Mouse (Mus musculus) kidney, postnatal 14 days (tissue): ENCODE data around the gene Ccdc93.

Source experiments
- DNase-seq: peaks from one replicate; pipeline ENCODE4 v3.0.0; 2022; ENCODE audit warnings: mixed read lengths

The Ccdc93 gene

DNA sequence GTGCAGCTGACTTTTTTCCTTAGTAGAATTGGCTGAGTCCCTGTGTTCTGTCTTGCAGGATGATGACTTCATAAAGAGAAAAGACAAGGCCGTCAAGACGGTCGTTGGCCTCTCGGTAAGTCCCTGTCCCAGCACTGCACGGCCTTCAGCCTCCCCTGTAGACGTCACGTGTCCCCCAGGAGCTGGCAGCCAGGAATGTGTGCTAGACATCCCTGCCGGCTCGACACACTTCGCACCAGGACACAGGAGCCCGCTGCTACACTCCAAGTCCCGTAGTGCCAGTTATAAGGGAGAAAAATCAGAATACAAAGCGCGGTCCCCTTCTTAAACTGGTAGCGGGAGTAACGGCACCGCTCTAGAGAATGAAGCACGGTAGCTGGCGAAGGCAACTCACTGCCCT is 17.3 kb downstream of the Ccdc93 start:
- DNase-seq = no peak

DNA sequence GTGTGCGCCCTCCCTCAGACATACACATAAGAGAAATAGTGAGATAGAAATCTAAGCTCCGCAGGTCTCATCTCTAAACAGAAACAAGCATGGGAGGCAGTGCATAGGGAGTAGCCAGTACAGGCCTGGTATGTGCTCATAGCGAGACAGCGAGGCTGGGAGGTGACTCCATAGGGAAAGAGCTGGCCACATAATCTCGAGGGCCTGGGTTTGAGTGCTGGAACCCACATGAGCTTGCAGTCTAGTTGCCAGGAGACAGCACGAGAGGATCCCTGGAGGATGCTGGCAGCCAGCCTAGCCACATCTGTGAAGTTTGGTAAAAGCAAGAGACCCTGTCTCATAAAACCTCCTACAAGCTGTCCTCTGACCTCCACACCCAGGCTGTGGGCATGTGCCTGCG is 20.2 kb downstream of the Ccdc93 start:
- DNase-seq = no peak

DNA sequence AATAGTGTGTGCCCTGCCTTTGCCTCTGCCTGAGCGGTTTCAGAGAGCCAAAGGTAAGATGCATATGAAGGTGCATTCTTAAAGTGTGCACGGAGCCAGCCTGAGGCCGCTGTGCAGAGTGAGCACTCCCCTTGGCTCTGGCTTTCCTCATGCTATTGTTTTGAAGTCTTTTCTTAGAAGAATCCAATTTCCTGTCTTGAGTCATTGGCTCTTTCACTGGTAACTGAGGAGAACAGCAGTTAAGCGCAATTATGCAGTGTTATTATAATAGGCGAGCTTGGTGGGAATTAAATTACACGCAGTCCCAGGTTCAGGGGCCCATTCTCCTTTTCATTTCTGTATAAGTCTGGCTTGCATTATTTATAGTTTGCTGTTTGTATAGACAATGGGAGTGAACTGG is 21.6 kb downstream of the Ccdc93 start:
- DNase-seq = no peak

DNA sequence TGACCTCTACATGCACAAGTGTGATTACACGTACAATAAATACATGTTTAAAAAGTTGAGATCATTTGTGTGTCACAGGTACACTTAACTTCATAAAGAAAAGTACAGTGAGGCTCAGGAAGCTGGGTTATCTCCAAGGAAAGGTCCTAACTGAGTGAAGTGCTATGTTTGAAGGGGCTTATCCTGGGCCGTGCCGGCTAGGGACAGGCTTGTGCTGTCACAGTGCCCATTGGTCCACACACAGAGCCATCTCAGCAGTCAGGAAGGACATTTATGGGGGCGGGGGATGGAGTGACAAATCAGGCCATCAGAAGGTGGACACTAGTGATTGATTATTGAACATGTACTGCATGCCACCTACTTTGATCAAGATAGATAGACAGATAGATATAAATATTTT is 22.2 kb downstream of the Ccdc93 start:
- DNase-seq = no peak

DNA sequence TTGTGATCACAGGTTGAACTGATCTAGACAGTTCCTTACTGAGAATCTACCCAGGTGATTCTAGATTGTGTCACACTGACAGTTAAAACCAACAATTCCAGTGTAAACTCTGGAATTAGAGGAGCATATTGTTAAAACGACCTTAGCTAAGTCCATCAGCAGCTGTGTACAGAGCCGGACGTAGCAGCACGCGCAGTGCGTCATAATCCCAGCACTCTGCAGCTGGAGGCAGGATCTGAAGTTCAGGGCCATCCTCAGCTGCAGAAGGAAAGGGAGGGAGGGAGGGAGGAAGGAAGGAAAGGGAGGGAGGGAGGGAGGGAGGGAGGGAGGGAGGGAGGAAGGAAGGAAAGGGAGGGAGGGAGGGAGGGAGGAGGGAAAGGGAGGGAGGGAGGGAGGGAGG is 24.1 kb downstream of the Ccdc93 start:
- no peak for DNase-seq

DNA sequence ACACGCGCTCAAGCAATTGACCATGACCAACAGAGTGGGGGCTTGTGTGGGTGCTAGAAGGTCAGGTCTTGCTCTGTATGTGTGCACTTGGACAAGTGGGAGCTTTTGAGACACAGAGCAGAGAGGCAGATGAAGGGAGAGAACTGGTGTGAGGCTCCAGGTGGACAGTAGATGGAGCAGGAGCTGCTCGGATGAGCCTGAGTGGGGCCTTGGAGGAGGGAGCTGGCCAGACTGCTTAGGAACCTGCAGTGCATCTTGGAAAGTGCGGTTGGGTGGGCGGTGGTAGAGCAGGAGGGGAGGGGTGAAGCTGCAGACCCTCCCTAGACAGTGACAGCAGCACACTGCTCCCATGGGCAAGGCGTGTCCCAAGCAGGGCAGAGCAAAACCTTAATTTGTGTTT is 29.2 kb downstream of the Ccdc93 start:
- DNase-seq = peak; percentile 6

DNA sequence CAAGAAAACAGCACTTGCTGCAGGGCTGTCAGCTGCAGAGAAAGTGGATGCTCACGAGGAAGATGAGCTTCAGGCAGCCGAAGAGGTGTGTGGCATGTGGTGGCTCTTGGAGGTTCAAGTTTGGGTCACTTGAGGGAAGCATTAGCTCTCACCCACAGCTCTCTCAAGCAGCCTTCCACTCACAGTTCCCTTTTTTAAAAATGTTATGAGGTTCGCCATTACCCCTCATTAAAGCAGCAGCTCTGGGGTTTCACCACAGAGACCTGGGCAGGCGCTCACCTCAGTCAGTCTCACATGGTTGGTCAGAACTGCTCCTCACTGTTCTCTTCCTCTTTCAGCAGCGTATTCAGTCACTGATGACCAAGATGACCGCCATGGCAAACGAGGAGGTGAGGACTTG is 31.0 kb downstream of the Ccdc93 start:
- no peak for DNase-seq

DNA sequence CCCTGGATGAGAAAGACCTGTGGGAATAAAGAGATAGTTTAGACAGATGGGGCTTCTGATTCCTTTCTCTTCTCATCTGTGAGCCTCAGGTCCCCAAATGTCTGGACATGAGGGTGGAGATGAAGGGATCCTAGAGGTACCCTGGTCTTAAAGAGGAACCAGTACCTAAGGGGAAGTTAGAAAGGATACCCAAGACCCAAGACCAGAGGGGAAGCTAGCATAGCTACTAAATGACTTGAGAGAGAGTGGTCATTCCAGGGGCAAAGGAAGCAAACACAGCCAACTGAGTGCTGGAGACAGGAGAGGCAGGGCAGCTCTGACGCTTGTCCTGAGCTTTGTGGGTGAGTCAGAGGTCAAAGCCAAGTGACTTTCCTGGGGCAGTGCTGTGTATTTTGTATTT is 31.8 kb downstream of the Ccdc93 start:
- DNase-seq = no peak

DNA sequence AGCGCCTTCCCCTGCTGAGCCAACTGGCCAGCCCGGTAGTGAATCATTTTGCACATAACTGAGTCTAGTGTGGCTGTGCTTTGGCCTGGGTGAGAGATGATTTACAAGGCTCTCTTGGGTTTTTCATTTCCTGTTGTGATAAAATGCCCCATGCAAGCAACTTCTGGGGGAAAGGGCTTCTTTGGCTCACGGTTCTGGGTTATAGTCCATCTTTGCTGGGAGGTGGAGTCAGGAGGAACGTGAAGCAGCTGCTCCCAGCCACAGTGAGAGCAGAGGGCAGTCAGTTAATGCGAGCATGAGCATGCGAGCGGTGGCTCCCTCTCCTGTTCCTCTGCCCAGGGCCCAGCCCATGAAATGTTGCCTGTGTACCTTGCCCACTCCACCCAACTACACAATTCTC is 33.0 kb downstream of the Ccdc93 start:
- peak; percentile 77 for DNase-seq

DNA sequence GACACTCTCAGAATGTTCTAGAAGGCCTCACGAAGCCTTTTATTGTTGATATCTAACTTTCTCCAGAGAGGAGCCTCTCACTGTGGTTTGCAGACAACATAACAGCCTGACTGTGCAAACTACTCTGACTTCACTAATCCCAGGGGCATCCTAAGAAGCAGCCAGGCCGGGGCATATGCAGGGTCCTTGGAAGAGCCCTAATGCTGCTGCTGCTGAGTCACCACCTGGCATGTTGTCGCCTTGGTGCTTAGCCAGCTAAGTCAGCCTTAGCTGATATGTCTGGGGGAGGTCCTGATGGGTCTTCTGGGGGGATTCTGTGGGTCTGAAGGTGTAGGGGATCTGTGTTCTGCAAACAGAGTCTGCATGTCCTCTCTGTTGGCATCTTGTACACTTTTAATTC is 35.4 kb downstream of the Ccdc93 start:
- DNase-seq = no peak

DNA sequence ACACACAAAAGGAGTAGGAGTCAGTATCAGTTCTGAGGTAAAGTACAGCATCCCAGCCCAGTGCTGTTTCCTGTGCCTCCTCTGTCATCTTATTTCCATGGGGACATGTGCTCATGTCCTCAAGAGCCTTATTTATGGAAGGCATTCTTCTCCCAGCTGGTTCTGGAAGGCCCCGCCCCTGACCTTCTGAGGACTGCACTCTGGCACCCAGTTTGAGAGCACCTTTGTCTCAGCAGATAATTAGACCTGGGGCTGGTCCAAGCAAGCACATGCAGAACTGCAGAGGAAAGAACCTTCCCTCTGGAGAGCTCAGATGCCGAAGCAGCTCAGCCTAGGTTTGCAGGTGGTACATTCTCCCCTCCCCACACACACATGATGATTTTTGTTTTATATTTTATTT is 37.4 kb downstream of the Ccdc93 start:
- peak; percentile 7 for DNase-seq

DNA sequence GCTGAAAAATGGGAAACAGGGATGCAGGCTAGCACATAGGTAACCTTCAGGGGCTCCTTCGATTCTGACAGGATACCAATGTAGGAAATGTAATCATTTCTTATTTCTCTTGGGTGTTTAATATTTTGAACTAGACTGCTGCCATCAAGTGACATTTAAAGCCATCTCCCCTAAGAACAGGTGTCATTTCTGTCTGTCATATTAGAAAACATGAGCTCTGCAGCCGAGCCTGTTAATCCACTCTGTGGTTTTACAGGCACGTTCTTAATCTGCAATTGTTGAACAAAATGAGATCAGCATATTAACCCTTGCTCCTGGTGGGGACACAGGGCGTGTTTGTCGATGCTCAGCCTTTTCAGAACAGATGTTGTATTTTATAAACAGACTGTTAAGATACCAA is 40.7 kb downstream of the Ccdc93 start:
- no peak for DNase-seq

DNA sequence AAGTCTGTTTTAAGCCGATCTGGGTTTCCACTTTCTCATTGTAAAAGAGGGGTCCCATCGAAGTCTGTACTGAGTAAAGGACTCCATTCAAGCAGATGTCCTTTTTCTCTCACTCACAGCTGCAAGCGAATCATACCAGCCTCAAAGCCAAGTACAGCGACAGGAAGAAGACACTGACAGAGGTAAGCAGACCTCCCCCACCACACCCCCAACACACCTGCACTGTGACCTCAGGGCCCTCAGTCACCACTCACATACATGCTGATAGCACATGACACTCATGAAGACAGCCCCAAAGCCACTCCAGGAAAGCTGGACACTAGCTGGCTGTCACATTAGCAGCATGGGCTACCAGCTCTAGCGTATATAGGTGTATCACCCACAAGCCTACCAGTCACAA is 46.9 kb downstream of the Ccdc93 start:
- no peak for DNase-seq

DNA sequence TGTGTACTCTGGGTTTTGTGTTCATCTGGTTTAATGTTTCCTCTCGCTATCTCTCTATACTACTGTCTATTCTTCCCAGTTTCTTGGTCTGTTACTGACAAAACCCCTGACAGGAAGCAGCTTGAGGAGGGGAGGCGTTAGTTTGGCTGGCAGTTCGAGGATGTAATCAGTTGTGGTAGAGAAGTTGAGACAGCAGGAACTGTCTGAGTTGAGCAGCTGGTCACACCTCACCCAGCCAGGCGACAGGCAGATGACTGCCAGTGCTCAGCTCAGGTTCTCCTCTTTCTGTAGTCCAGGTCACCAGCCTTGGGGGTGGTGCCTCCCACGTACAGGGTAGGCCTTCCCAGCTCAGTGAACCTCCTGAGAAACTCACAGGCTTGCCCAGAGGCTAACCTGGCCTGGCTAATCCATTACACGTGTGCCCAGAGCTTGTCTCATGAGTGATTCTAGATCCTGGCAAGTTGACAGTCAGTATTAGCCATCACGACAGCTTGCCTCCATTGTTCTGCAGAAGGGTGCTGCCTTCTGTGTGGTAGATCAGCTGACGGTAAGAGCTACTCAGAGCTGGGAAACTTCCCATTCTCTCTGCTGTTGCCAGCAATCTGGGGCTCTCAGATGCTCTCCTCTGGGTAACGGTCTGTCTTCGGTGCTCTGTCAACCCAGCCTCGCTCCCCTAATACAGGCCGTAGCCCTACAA is 47.6 kb downstream of the Ccdc93 start:
- no peak for DNase-seq

DNA sequence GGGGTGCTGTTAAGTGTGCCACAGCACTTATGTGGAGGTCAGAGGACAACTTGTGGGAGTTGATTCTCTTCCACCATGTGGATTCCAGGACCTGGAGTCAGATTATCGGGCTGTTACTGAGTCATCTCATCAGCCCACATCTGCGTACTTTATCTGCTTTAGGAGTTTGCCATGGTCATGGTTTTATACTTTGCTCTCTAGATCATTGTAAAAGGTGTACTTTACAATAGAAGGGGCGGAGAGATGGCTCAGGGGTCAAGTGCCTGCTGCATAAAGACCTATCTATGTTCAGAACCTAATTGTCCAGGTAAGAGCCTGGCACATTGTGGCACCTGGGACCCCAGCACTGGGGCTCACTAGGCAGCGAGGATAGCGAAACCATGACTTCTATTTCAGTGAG is 48.6 kb downstream of the Ccdc93 start:
- DNase-seq = no peak

DNA sequence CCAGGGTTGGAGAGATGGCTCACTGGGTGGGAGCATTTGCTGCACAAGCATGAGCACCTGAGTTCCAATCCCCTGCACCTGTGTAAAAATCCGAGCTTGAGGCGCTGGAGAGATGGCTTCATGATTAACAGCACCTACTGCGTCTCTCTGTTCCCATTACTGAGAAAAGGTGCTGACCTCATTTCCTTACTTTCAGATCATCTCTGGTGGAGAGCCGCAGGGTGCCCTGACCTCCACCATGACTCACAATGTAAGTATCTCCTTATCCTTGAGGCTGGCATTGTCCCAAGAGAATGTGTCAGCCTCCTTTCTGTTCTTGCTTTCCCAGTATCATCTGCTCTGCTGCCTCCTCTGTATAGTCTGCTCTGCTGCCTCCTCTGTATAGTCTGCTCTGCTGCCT is 52.2 kb downstream of the Ccdc93 start:
- DNase-seq = no peak

DNA sequence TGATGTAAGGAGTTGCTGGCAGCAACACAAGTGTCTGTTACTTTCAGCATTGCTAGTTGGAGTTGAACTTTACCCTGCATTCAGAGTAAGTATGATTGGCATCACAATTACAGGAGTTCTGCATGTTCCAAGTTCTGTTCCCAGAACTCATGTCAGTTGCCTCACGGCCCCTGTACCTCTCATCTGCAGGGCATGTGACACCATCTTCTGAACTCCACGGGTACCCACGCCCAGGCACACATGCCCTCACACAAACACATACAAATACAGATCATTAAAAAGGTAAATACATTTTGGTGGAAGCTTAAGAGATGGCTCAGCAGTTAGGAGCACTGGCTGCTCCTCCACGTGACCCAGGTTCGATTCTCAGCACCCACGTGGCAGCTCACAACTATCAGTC is 56.0 kb downstream of the Ccdc93 start:
- no peak for DNase-seq

DNA sequence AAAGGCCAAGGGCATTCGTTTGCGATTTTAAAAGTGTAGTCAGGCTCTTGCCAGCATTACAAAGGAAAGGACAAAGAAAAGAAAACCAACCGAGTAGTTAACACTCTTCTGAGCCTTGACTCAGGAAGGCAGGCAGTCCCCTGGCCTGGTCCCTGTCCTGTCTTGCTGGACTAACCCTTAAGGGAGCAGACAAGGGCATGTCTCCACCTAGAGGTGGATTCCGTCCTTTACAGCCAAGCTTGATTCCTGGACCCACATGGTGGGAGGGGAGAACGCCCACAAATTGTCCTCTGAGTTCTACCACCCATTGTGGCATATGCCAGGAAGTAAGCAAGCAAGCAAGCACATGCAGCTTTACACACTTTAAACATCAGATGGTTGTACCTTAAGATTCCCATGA is 59.4 kb downstream of the Ccdc93 start:
- peak; percentile 27 for DNase-seq

DNA sequence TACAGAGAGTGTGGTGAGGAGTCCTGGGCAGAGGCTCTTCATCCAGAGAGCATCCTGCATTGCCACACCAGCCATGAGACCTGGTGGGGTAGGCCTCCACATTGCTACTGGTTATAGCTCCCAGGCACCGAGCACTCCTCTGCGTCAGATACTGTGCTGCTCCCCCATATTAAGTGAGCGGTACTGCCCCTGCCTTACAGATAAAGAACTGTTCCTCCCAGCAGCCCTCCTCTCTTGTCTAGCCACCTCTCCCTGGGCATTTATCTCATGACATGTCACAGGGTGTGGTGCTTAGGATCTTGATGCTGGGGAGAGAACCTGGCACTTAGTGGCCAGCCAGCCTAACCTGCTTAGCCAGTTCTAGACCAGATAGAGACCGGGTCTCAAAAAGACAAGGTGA is 66.2 kb downstream of the Ccdc93 start:
- no peak for DNase-seq

DNA sequence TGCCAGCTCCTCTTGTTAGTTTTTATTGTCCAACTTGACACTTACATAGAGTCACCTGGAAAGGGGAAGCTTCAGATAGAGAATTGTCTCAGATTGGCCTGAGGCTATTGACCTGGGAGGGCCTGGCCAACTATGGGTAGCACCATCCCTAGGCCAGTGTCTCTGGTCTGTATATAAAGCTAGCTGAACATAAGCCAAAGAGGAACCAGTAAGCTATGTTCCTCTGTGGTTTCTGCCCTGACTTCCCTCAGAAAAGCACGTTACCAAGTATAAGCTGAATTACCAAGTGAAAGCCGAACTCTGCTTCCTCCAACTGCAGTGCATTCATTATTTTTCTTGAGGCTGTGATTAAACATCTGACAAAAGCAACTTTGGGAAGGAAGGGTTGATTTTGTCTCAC is 77.9 kb downstream of the Ccdc93 start:
- no peak for DNase-seq

DNA sequence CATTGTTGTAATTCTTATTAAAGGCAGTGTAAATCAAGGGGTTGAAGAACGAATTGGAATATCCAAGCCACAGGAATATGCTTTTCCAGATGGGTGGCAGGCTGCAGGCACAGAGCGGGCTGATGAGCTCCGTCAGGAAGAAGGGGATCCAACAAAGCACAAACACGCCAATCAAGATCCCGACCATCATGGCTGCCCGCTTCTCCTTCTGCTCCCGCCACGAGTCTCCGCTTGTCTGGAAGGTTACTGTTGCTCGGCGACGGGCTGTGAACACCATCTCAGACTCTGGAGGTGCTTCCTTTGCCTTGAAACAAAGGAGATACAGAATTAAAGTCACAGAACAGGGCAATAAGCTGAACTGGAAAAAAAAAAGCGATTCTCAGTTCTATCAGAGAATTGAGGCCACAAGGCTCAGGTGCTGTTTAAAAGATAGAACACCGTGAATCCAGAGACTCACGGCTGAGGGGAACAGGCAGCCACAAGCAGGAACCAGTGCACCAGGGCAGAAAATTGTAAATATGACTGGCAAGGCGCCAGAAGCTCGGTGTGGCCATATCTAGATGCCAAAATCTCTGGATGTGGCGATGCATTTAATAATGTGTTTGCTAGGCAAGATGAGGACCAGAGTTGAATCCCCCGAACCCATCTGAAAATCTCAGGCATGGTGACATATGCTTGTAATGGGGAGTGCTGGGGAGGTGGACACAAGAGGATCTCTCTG is 79.7 kb downstream of the Ccdc93 start:
- DNase-seq = no peak

DNA sequence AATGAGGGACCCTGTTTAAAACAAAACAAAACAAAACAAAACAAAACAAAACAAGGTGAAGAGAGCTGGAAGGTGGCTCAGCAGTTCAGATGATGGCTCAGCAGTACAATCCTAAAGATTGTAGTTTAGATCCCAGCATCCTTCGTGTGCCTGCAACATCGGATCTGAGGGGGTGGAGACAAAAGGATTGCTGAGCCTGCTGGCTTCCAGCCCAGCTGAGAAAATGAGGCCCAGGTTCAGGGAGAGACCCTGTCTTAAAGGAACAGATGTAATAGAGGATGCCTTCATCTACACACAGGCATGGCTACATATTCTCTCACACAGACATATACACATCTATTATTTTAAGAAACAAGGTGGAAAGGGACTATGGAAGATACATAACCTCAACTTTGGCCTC is 80.3 kb downstream of the Ccdc93 start:
- DNase-seq = no peak

DNA sequence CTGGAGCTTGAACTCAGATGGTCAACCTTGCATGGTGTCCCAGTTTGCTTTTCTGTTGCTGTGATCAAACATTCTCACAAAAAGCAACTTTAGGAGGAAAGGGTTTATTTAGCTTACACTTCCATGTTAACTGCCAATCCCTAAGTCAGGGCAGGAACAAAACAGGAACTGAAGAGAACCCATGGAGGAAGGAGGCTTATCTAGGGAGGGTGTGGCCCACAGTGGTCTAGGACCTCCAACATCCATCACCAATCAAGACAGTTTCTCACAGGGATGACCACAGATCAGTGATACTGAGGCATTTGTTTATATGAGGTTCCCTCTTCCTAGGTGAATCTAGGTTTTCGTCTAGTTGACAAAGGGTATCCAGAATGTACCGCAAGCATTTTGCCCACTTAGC is 81.1 kb downstream of the Ccdc93 start:
- DNase-seq = no peak

DNA sequence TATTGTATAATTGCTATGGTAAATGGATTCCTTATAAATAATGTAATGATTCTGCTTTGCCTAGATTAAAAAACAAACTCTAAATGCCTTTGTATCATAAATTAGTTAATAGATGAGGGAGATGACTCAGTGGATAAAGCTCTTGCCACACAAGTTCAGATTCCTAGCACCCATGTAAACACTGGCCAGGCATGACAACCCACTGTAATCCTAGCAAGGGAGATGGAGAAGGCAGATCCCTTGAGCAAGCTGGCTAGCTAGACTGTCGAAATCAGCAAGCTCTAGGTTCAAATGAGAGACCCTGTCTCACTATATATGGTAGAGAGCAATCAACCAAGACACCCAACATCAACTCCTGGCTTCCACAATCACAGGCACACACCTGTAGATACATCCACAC is 87.8 kb downstream of the Ccdc93 start:
- no peak for DNase-seq

DNA sequence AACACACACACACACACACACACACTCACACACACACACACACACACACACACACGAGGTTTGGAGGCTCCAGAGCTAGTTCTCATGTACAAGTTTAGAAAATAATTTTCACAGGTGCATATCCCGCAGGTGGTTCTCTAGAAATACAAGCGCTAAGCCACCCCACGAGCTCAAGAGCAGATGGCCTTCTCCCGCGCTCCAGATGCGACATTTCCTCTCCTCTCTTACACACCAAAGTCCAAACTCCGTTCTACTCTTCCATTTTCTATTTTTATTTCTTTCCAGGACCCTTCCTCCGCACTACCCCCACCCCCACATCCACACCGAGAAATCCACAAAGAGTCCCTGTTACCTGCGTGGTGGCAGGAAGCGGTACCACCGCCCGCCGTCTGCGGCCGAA is 96.2 kb downstream of the Ccdc93 start:
- no peak for DNase-seq
